Mouse (Mus musculus) kidney, adult 11 months (tissue): ENCODE results near the gene Lingo4.

Source experiments
- DNase-seq: peaks from one replicate; pipeline ENCODE4 v3.0.0; 2022

Gene Lingo4

DNA sequence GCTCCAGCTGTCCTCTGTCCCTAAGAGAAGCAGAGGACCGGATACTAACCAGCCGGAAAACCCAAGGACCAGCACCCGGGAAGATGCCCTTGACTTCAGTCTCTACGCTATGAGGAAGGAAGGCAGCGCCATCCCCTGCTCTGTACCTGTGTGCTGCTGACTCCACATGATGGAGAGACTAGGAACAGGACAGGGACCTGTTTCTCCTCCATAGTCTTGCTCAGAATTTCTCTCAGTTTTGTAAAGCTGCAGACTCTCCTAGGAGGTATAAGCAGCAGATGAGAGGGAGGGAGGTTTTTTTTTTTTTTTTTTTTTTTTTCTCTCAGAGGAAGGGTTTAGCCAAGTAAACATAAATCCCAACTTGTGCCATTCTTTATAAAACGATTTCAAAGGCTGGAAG lies at the start of gene Lingo4:
Lingo4 (plus strand) TSS at position 301 of the 400 bp plus-strand sequence.
- DNase-seq = no peak

DNA sequence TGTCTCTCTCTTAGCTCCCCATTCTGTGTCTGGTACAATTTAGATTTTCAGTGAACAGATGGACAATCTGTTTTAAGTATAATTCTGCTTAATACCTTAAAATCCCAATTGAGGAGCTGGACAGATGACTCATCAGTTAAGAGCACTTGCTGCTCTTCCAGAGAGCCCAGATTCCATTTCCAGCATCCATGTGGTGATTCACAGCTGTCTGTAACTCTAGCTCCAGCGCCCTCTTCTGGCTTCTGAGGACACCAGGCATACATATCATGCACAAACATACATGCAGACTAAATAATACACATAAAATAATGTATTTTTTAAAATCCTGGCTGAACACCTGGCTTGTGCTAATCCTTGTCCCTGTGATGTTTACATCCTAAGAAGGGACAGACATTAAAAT lies 37.5 kb upstream of the Lingo4 start:
- DNase-seq = no peak

DNA sequence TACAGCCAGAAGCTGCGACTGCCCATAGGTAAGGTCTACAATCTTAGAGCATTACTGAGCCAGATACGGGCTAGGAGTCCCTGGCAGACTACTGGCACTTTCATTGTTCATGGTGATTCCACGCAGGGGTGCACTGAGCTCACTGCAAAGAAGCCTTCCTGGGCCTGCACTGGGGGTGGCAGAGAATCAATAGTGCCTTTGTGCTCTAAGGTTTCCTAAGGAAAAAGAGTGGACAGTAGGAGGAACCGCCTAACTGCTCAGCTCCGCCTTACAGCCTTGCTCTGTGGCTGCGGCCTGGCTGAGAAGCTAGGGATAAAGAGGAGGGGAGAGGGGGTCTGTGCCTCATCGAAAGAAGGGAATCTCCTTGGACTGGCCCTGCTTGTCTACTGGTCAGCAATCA lies 36.2 kb upstream of the Lingo4 start, which contains the start of gene C2cd4d:
C2cd4d (plus strand) TSS at position 301 of the 400 bp plus-strand sequence.
- no peak for DNase-seq

- DNase-seq = peak; percentile 34
These were observed 34.8 kb upstream of the Lingo4 start for GRCm38 (mm10) chr3:94363291-94364153.

- no peak for DNase-seq
These were observed 34.2 kb upstream of the Lingo4 start for GRCm38 (mm10) chr3:94364154-94364526.

DNA sequence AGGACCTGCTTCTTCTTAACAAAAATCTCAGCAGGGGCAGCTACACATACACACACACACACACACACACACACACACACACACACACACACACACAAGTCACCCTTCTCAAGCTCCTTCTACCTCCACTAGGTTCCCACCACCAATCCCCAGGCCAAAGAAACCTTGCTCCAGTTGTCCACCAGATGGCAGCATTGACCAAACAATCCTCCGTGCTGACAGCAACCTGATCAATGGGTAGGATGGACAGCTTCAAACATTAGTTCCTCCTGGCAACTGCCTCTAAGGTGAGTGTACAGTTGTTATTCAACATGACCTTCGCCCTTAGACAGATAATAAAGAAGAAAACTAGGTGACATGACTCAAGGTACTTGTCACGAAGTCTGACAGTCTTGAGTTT lies 31.6 kb upstream of the Lingo4 start:
- DNase-seq = peak; percentile 74

- peak; percentile 41 for DNase-seq
These were observed 30.8 kb upstream of the Lingo4 start for GRCm38 (mm10) chr3:94367511-94367910.

GRCm38 (mm10) chr3:94368631-94369030 lies 29.7 kb upstream of the Lingo4 start:
- no peak for DNase-seq

DNA sequence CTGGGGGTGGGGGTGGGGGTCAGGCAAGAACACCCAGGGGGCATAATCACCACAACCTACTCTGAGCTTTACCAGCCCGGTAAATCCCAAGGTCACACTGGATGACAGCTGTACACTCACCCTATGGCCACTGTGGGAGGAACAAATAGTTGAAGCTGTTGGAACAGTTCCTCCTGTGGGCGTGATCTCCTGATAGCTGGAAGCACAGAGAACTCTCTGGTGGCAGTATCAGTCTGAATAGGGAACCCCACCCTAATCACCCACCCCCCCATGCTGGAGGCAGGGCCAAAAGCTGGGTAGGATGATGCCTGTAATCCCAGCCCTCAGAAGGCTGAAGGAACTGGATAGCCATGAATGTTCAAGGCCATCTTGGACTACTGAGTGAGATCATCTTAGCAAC lies 28.6 kb upstream of the Lingo4 start:
- no peak for DNase-seq

- DNase-seq = peak; percentile 97
These were observed 26.7 kb upstream of the Lingo4 start for GRCm38 (mm10) chr3:94371637-94372036.

- no peak for DNase-seq
These were observed 26.3 kb upstream of the Lingo4 start for GRCm38 (mm10) chr3:94372038-94372437.

DNA sequence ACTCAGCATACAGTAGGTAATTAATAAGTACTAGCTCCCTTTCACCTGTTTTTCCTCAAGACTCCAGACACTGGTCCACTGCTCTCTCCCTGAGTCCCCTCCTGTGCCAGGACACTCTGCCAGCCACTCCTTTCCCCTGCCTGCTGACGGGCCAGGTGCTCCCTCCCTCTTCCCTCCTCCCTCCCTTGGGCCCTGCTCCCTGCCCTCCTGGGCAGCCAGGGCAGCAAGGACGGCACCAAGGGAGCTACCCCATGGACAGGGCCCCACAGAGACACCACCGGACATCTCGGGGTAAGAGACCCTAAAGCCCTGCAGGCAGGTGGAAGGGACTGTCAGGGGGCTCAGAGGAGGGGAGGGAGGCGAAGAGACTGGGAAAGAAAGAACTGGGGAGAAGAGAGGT lies 25.7 kb upstream of the Lingo4 start, which contains the start of gene Rorc:
Rorc (plus strand) TSS at position 154 of the 400 bp plus-strand sequence.
- peak; percentile 88 for DNase-seq

GRCm38 (mm10) chr3:94373090-94373489 lies 25.2 kb upstream of the Lingo4 start:
- DNase-seq = peak; percentile 70

GRCm38 (mm10) chr3:94373597-94374011 lies 24.7 kb upstream of the Lingo4 start:
- DNase-seq = peak; percentile 79

- peak; percentile 85 for DNase-seq
These were observed 23.7 kb upstream of the Lingo4 start for GRCm38 (mm10) chr3:94374636-94375035.

- DNase-seq = no peak
These were observed 23.2 kb upstream of the Lingo4 start for GRCm38 (mm10) chr3:94375146-94375545.

DNA sequence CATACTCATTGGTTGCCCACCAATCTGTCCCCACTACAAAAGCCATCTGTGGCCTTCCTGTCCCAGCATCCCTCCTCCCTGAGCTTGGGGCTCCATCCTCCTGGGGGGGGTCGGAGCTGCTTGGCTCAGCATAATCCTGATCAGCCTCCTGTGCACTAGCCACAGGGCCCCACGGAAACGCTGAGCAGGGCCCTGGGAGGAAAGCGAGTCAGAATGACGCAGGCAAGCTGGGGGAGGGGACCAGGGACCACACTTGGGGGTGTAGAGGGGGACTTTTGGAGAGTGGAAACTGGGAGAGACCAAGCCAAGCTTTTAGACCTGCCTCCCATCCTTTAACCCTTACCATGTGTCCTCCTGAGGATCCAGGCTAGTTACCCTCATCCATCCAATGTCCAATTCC lies 22.5 kb upstream of the Lingo4 start:
- no peak for DNase-seq

DNA sequence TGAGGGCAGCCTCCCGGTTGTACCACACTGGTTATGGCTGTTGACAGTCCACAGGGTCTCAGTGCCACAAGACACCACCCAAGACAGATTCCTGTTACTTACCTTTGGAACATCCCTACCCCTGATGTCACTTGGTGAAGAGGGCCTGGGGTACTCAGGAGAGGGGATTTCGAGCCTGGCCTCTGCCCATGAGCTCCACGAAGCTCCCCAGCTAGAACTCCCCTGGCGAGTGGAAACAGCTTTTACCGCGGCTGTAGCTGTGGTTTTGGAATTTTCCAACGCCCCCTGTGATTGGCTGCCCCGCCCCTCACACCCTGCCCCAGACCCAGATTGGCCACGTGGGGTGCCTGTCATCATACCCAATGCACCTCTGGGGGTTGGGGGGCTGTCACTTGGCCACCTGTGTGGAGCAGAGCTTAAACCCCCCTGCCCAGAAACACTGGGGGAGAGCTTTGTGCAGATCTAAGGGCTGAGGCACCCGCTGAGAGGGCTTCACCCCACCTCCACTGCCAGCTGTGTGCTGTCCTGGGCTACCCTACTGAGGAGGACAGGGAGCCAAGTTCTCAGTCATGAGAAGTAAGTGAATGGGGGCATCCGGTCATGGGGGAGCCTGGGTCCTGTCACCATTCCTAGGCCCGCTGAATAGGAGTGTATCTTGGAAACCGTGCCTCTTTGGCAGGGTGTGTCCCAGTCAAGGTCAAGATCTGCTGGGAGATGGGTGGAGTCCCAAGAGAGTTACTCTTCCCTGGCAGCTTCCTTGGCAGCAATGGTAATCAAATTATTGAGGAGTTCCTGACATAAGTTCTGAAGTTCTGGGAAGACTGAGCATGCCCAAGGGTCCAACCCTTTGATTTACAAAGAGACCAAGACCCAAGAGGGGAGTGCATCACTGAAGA lies 21.0 kb upstream of the Lingo4 start:
- DNase-seq = no peak

GRCm38 (mm10) chr3:94379831-94380510 lies 18.3 kb upstream of the Lingo4 start:
- DNase-seq = no peak

- no peak for DNase-seq
These were observed 16.0 kb upstream of the Lingo4 start for GRCm38 (mm10) chr3:94382308-94382707.

GRCm38 (mm10) chr3:94383476-94383875 lies 14.8 kb upstream of the Lingo4 start:
- no peak for DNase-seq

GRCm38 (mm10) chr3:94386671-94387070 lies 11.6 kb upstream of the Lingo4 start:
- DNase-seq = no peak

DNA sequence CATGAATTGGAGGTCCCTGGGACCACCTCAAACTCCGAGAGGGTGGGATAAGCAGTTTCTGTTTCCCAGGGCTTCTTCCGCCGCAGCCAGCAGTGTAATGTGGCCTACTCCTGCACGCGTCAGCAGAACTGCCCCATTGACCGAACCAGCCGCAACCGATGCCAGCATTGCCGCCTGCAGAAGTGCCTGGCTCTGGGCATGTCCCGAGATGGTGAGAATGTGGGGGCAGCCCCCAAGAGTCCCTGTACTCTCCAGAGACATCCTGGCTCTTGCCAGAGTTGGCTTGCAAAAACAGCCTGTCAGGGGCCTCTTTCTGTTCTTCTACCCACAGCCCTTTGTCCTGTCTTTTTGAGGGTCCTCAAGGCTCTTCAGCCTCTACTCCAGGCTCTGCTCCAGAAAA lies 10.9 kb upstream of the Lingo4 start:
- no peak for DNase-seq
